Mouse (Mus musculus) midbrain, embryonic 11.5 days (tissue): Measurements from ENCODE around the gene Tmbim6. TPM values are rescaled to one million over a fixed set of nuclear protein-coding genes. Genes with fewer than 3 reads are reported as not detected.

Source experiments
- ATAC-seq: fragments of 200-750 bp; cut with Nextera tagmentation; 2 replicates; pipeline ENCODE4 v1.8.0; 2017; ENCODE audit warnings: moderate TSS enrichment, moderate library complexity; ENCODE audit not compliant: low FRiP score
- DNase-seq: peaks from one replicate; pipeline ENCODE4 v3.0.0; 2015; ENCODE audit warnings: low spot score; ENCODE audit errors: missing footprints
- H3K27ac ChIP-seq: fragments of 300-500 bp; sonication (generic); 2 replicates; pipeline ENCODE4 v1.5.1; 2014; ENCODE audit warnings: low read depth, low read length
- H3K27me3 ChIP-seq: fragments of 300-500 bp; sonication (generic); 2 replicates; pipeline ENCODE4 v1.6.1; 2014; ENCODE audit warnings: mild to moderate bottlenecking, low read length, moderate library complexity, mixed read lengths; ENCODE audit not compliant: control insufficient read depth, insufficient read depth
- H3K36me3 ChIP-seq: fragments of 300-500 bp; sonication (generic); 2 replicates; pipeline ENCODE4 v1.6.1; 2014; ENCODE audit warnings: mild to moderate bottlenecking, low read length, moderate library complexity, mixed read lengths; ENCODE audit not compliant: control insufficient read depth, insufficient read depth
- H3K4me1 ChIP-seq: fragments of 300-500 bp; sonication (generic); 2 replicates; pipeline ENCODE4 v1.6.1; 2014; ENCODE audit warnings: low read length; ENCODE audit not compliant: control insufficient read depth, insufficient read depth
- H3K4me2 ChIP-seq: fragments of 300-500 bp; sonication (generic); 2 replicates; pipeline ENCODE4 v1.6.1; 2014; ENCODE audit warnings: mild to moderate bottlenecking, moderate library complexity
- H3K4me3 ChIP-seq: fragments of 300-500 bp; sonication (generic); 2 replicates; pipeline ENCODE4 v1.5.1; 2014; ENCODE audit warnings: low read depth, low read length
- H3K9ac ChIP-seq: fragments of 300-500 bp; sonication (generic); 2 replicates; pipeline ENCODE4 v1.6.1; 2014; ENCODE audit warnings: low read length
- H3K9me3 ChIP-seq: fragments of 300-500 bp; sonication (generic); 2 replicates; pipeline ENCODE4 v1.6.1; 2016; ENCODE audit warnings: low read length; ENCODE audit not compliant: control insufficient read depth
- WGBS: fragments of 180-500 bp; shearing (Covaris S2); extraction: QIAGEN DNeasy Blood & Tissue Kit; methylation state at CpG from one replicate; pipeline ENCODE4 v1.1.7; 2014; 5-methylcytosine and 5-hydroxymethylcytosine counted together
- polyA plus RNA-seq: library from polyadenylated mRNA; unstranded; fragments of >200 nt; fragmentation: Nextera tagmentation; extraction: Ambion mirVana; gene quantifications from 2 replicates; pipeline ENCODE4 v1.2.1, GENCODE M21; 2014

The Tmbim6 gene
- polyA plus RNA-seq, 1 experiment from 2014 or later = 248 TPM

- H3K4me3 ChIP-seq = peak overlapping the region; percentile 78
- H3K4me2 ChIP-seq = peak overlapping the region; percentile 70
- H3K36me3 ChIP-seq = no peaks in the 10 kb centered on the region
- peak overlapping the region; percentile 49 for H3K9ac ChIP-seq
- H3K4me1 ChIP-seq = peaks cover 21% of the 10 kb centered on the region
- H3K27me3 ChIP-seq = no peaks in the 10 kb centered on the region
- ATAC-seq (no peak; the same call in 1 of the 2 replicates), DNase-seq (no peak)
- no peaks in the 10 kb centered on the region for H3K9me3 ChIP-seq
- peak overlapping the region; percentile 20; the same call in 1 of the 2 replicates for H3K27ac ChIP-seq
- WGBS = 82% methylated on average over 6 of the region's 6 CpGs
These were observed 707 bp upstream of the Tmbim6 start for GRCm38 (mm10) chr15:99391975-99392374.

GRCm38 (mm10) chr15:99393386-99394252 is 937 bp downstream of the Tmbim6 start:
- DNase-seq (no peak), ATAC-seq (peak; percentile 10; the same call in 1 of the 2 replicates)
- no peaks in the 10 kb centered on the region for H3K9me3 ChIP-seq
- peak overlapping the region; percentile 99 for H3K4me2 ChIP-seq
- H3K36me3 ChIP-seq = no peaks in the 10 kb centered on the region
- peak overlapping the region; percentile 87 for H3K9ac ChIP-seq
- peak overlapping the region; percentile 54; the same call in 1 of the 2 replicates for H3K27ac ChIP-seq
- H3K4me3 ChIP-seq = peak overlapping the region; percentile 78
- peaks cover 23% of the 10 kb centered on the region for H3K4me1 ChIP-seq
- WGBS = 13% methylated on average over 24 of the region's 24 CpGs
- H3K27me3 ChIP-seq = no peaks in the 10 kb centered on the region

- H3K4me1 ChIP-seq = peaks cover 23% of the 10 kb centered on the region
- no peak overlapping the region for H3K9ac ChIP-seq
- no peaks in the 10 kb centered on the region for H3K9me3 ChIP-seq
- no peaks in the 10 kb centered on the region; the same call in 1 of the 2 replicates for H3K36me3 ChIP-seq
- no peak overlapping the region for H3K27ac ChIP-seq
- H3K4me2 ChIP-seq = no peak overlapping the region
- H3K4me3 ChIP-seq = no peak overlapping the region
- no peaks in the 10 kb centered on the region for H3K27me3 ChIP-seq
- WGBS = 77% methylated on average over 1 of the region's 1 CpGs
- DNase-seq (no peak), ATAC-seq (no peak)
These were observed 3.8 kb downstream of the Tmbim6 start for GRCm38 (mm10) chr15:99396462-99396861.

GRCm38 (mm10) chr15:99396875-99397274 is 4.2 kb downstream of the Tmbim6 start:
- 76% methylated on average over 4 of the region's 4 CpGs for WGBS
- H3K4me2 ChIP-seq = no peak overlapping the region
- H3K4me3 ChIP-seq = no peak overlapping the region
- H3K9ac ChIP-seq = no peak overlapping the region
- H3K36me3 ChIP-seq = no peaks in the 10 kb centered on the region; the same call in 1 of the 2 replicates
- H3K4me1 ChIP-seq = peaks cover 23% of the 10 kb centered on the region
- no peaks in the 10 kb centered on the region for H3K27me3 ChIP-seq
- H3K27ac ChIP-seq = no peak overlapping the region
- H3K9me3 ChIP-seq = no peaks in the 10 kb centered on the region
- no peak for ATAC-seq
- no peak for DNase-seq

- Histone ChIP-seq H3K27me3 (no peaks in the 10 kb centered on the region), H3K9ac (no peak overlapping the region), H3K4me1 (peaks cover 18% of the 10 kb centered on the region), H3K4me3 (no peak overlapping the region), H3K9me3 (no peaks in the 10 kb centered on the region), H3K36me3 (no peaks in the 10 kb centered on the region; the same call in 1 of the 2 replicates), H3K4me2 (no peak overlapping the region), H3K27ac (no peak overlapping the region)
- 82% methylated on average over 2 of the region's 2 CpGs for WGBS
- ATAC-seq (no peak), DNase-seq (no peak)
These were observed 4.9 kb downstream of the Tmbim6 start for GRCm38 (mm10) chr15:99397622-99398021.

- DNase-seq (no peak), ATAC-seq (no peak)
- no peak overlapping the region for H3K4me2 ChIP-seq
- WGBS = 85% methylated on average over 15 of the region's 15 CpGs
- H3K27ac ChIP-seq = no peak overlapping the region
- H3K9me3 ChIP-seq = no peaks in the 10 kb centered on the region
- peaks cover 8% of the 10 kb centered on the region for H3K4me1 ChIP-seq
- H3K9ac ChIP-seq = no peak overlapping the region
- no peak overlapping the region for H3K4me3 ChIP-seq
- no peaks in the 10 kb centered on the region; the same call in 1 of the 2 replicates for H3K36me3 ChIP-seq
- no peaks in the 10 kb centered on the region for H3K27me3 ChIP-seq
These were observed 7.0 kb downstream of the Tmbim6 start for GRCm38 (mm10) chr15:99399503-99400245.

GRCm38 (mm10) chr15:99400602-99401001 is 7.9 kb downstream of the Tmbim6 start:
- no peak overlapping the region for H3K27ac ChIP-seq
- peaks cover 2% of the 10 kb centered on the region; the same call in 1 of the 2 replicates for H3K4me1 ChIP-seq
- no peak overlapping the region for H3K9ac ChIP-seq
- no peak for DNase-seq
- H3K27me3 ChIP-seq = no peaks in the 10 kb centered on the region
- whole genome bisulfite sequencing = 94% methylated on average over 6 of the region's 6 CpGs
- H3K4me2 ChIP-seq = no peak overlapping the region
- H3K9me3 ChIP-seq = no peaks in the 10 kb centered on the region
- no peak overlapping the region for H3K4me3 ChIP-seq
- peaks cover 1% of the 10 kb centered on the region; the same call in 1 of the 2 replicates for H3K36me3 ChIP-seq
- no peak for ATAC-seq

- H3K4me2 ChIP-seq = no peak overlapping the region
- H3K27ac ChIP-seq = no peak overlapping the region
- ATAC-seq = no peak
- H3K9ac ChIP-seq = no peak overlapping the region
- H3K36me3 ChIP-seq = peaks cover 18% of the 10 kb centered on the region
- no peak for DNase-seq
- H3K4me3 ChIP-seq = no peak overlapping the region
- no peaks in the 10 kb centered on the region for H3K27me3 ChIP-seq
- no peaks in the 10 kb centered on the region for H3K9me3 ChIP-seq
- 96% methylated on average over 12 of the region's 12 CpGs for WGBS
- 0 out of 2 replicates have a peak, but pooled peaks cover 2% of the 10 kb centered on the region for H3K4me1 ChIP-seq
These were observed 10.6 kb downstream of the Tmbim6 start for GRCm38 (mm10) chr15:99403159-99403889.
